Mouse (Mus musculus): ENCODE measurements at regions not wholly inside any gene's neighbourhood (a gene's known extent, or its start where the extent isn't known, plus 50 kb on each side); places are given as distances from the start of the nearest gene placed in this dataset.

DNA sequence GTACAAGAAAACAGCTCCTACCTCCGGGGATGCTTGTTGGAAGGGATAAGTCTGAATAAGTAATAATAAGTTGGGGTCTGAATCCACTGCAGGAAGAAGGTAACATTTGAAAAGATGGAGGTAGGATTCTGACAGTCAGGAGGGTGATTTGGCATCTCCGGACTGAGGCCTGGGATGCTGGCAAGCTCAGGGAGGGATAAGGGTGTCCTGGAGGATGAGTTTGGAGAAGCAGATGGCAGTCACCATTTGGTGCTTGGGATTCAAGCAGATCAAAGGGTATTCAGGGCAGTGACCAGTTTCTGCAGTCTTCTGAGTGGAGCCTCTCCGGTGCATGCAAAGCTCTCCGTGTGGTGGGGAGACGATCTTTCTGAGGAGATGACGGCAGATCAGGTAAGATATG lies 62.9 kb upstream of the Gm2310 start:
- no peak overlapping the region for H3K4me3 ChIP-seq (ENCODE audit: low read depth, low read length)
- no peak for DNase-seq (ENCODE audit: low spot score)
- H3K4me2 ChIP-seq (ENCODE audit: low read length), result no peak overlapping the region
- H3K4me1 ChIP-seq (ENCODE audit: control insufficient read depth, insufficient read depth, low read length), result no peaks in the 10 kb centered on the region
- H3K27ac ChIP-seq (ENCODE audit: low read depth, low read length), result no peak overlapping the region
- WGBS, result 74% methylated on average over 6 of the region's 6 CpGs
- H3K27me3 ChIP-seq (replicated peaks; ENCODE audit: control insufficient read depth, insufficient read depth, low read length), result no peaks in the 10 kb centered on the region
- no peak for ATAC-seq
- H3K9me3 ChIP-seq (replicated peaks; ENCODE audit: control insufficient read depth, low read length), result no peaks in the 10 kb centered on the region
- no peaks in the 10 kb centered on the region for H3K36me3 ChIP-seq (ENCODE audit: control insufficient read depth, insufficient read depth, low read length)
- no peak overlapping the region for H3K9ac ChIP-seq (ENCODE audit: low read length)

DNA sequence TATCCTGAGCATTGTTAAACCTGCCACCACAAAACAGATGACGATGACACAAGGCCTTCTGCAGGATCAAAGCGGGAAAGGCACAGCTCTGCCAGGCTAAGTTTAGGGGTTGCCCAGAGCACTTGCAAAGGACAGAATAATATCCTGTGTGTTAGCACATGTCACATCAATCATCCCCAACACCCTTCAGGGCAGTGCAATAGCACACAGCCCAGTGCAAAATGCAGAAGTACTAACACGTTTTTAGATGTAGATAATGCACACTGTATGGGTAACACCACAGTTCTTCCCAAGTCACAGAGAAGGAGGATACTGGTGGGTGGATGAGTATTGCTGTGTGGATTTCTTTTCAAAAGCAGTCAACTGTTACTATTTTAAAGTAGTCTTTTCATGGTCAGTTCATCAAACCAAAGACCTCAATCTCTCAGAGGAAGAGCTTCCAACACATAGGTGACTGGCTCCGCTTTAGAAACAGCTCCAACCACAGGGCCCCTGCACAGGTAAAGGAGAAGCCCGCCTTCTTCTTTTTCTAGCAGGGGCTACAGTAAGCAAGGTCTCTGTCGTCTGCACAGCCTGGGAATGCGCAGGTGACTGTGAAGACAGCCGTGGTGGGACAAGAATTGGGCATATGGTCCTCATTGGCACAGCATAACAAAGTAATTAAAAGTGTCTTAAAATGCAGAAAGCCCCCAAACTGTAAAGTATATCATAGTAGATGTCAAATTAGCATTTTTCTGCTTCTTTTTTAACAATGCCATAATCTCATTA lies 61.6 kb upstream of the Gm2310 start:
- Histone ChIP-seq H3K36me3 (ENCODE audit: control insufficient read depth, insufficient read depth, low read length) (no peaks in the 10 kb centered on the region), H3K4me2 (ENCODE audit: low read length) (no peak overlapping the region), H3K4me1 (ENCODE audit: control insufficient read depth, insufficient read depth, low read length) (no peaks in the 10 kb centered on the region), H3K27me3 (replicated peaks; ENCODE audit: control insufficient read depth, insufficient read depth, low read length) (no peaks in the 10 kb centered on the region), H3K9ac (ENCODE audit: low read length) (no peak overlapping the region), H3K9me3 (replicated peaks; ENCODE audit: control insufficient read depth, low read length) (no peaks in the 10 kb centered on the region), H3K4me3 (ENCODE audit: low read depth, low read length) (no peak overlapping the region), H3K27ac (ENCODE audit: low read depth, low read length) (no peak overlapping the region)
- DNase-seq (ENCODE audit: low spot score), result peak; percentile 41
- peak; percentile 78; the same call in 1 of the 2 replicates for ATAC-seq
- 67% methylated on average over 8 of the region's 8 CpGs for WGBS

GRCm38 (mm10) chr15:8580077-8580476 lies 60.3 kb upstream of the Gm2310 start:
- Histone ChIP-seq H3K36me3 (ENCODE audit: control insufficient read depth, insufficient read depth, low read length) (no peaks in the 10 kb centered on the region), H3K4me3 (ENCODE audit: low read depth, low read length) (no peak overlapping the region), H3K27me3 (replicated peaks; ENCODE audit: control insufficient read depth, insufficient read depth, low read length) (no peaks in the 10 kb centered on the region), H3K9ac (ENCODE audit: low read length) (no peak overlapping the region), H3K4me1 (ENCODE audit: control insufficient read depth, insufficient read depth, low read length) (no peaks in the 10 kb centered on the region), H3K27ac (ENCODE audit: low read depth, low read length) (no peak overlapping the region), H3K4me2 (ENCODE audit: low read length) (no peak overlapping the region), H3K9me3 (replicated peaks; ENCODE audit: control insufficient read depth, low read length) (no peaks in the 10 kb centered on the region)
- DNase-seq (ENCODE audit: low spot score) (no peak), ATAC-seq (no peak)

GRCm38 (mm10) chr15:8577480-8577881 lies 57.7 kb upstream of the Gm2310 start:
- H3K36me3 ChIP-seq (ENCODE audit: control insufficient read depth, insufficient read depth, low read length), result no peaks in the 10 kb centered on the region
- ATAC-seq (no peak), DNase-seq (ENCODE audit: low spot score) (peak; percentile 46)
- H3K9me3 ChIP-seq (replicated peaks; ENCODE audit: control insufficient read depth, low read length), result no peaks in the 10 kb centered on the region
- no peak overlapping the region for H3K27ac ChIP-seq (ENCODE audit: low read depth, low read length)
- 6% methylated on average over 3 of the region's 3 CpGs for WGBS
- H3K4me1 ChIP-seq (ENCODE audit: control insufficient read depth, insufficient read depth, low read length), result no peaks in the 10 kb centered on the region
- H3K9ac ChIP-seq (ENCODE audit: low read length), result no peak overlapping the region
- H3K27me3 ChIP-seq (replicated peaks; ENCODE audit: control insufficient read depth, insufficient read depth, low read length), result no peaks in the 10 kb centered on the region
- H3K4me2 ChIP-seq (ENCODE audit: low read length), result no peak overlapping the region
- no peak overlapping the region for H3K4me3 ChIP-seq (ENCODE audit: low read depth, low read length)

- Histone ChIP-seq H3K9me3 (replicated peaks; ENCODE audit: control insufficient read depth, low read length) (no peaks in the 10 kb centered on the region), H3K4me3 (ENCODE audit: low read depth, low read length) (no peak overlapping the region), H3K27me3 (replicated peaks; ENCODE audit: control insufficient read depth, insufficient read depth, low read length) (no peaks in the 10 kb centered on the region), H3K27ac (ENCODE audit: low read depth, low read length) (no peak overlapping the region), H3K4me2 (ENCODE audit: low read length) (no peak overlapping the region), H3K36me3 (ENCODE audit: control insufficient read depth, insufficient read depth, low read length) (no peaks in the 10 kb centered on the region), H3K4me1 (ENCODE audit: control insufficient read depth, insufficient read depth, low read length) (no peaks in the 10 kb centered on the region), H3K9ac (ENCODE audit: low read length) (no peak overlapping the region)
- ATAC-seq, result no peak
- WGBS, result 68% methylated on average over 5 of the region's 5 CpGs
- no peak for DNase-seq (ENCODE audit: low spot score)
Observed at GRCm38 (mm10) chr15:8576975-8577374, 57.2 kb upstream of the Gm2310 start.

DNA sequence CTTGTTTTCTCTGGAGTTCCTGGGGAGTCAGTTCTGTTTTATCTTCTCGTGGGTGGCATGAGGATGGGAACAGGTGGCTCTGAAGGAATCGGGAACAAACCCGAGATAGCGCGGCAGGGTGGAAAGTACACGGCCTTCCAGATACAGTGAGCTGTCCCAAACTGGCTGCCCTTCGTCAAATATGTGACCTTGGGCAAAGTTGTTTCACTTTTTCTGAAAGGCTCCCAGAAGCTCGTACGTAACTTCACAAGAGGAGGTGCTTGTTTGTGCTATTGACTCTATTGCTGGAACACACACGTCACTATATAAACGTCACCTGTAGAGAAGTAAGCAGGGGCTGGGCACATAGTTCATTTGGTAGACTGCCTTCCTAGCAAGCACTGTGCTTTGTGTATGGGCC lies 49.9 kb upstream of the Gm2310 start:
- H3K4me3 ChIP-seq (ENCODE audit: low read depth, low read length), result peak overlapping the region; percentile 53
- H3K9ac ChIP-seq (ENCODE audit: low read length), result peak overlapping the region; percentile 62
- peak overlapping the region; percentile 81 for H3K4me2 ChIP-seq (ENCODE audit: low read length)
- DNase-seq (ENCODE audit: low spot score) (peak; percentile 11), ATAC-seq (peak; percentile 40)
- H3K27ac ChIP-seq (ENCODE audit: low read depth, low read length), result no peak overlapping the region
- H3K9me3 ChIP-seq (replicated peaks; ENCODE audit: control insufficient read depth, low read length), result no peaks in the 10 kb centered on the region
- no peaks in the 10 kb centered on the region for H3K36me3 ChIP-seq (ENCODE audit: control insufficient read depth, insufficient read depth, low read length)
- no peaks in the 10 kb centered on the region for H3K27me3 ChIP-seq (replicated peaks; ENCODE audit: control insufficient read depth, insufficient read depth, low read length)
- 3% methylated on average over 11 of the region's 11 CpGs for WGBS
- H3K4me1 ChIP-seq (ENCODE audit: control insufficient read depth, insufficient read depth, low read length), result peaks cover 7% of the 10 kb centered on the region

All from forebrain, embryonic 14.5 days (tissue).